Mouse (Mus musculus) ES-E14 (cell line): ENCODE results near the gene C1qb.

Source experiments
- CHD2 ChIP-seq: IDR thresholded peaks from 2 replicates; pipeline ENCODE4 v1.6.1; 2014; ENCODE audit warnings: mild to moderate bottlenecking, low read depth, low read length, inconsistent platforms
- HCFC1 ChIP-seq: IDR thresholded peaks from 2 replicates; pipeline ENCODE4 v1.6.1; 2012; ENCODE audit warnings: low read length, inconsistent platforms, borderline replicate concordance; ENCODE audit not compliant: insufficient read depth
- MAFK ChIP-seq: IDR thresholded peaks from 2 replicates; pipeline ENCODE4 v1.6.1; 2014; ENCODE audit warnings: mild to moderate bottlenecking, low read depth, low read length, inconsistent platforms; ENCODE audit not compliant: insufficient read depth
- ZC3H11A ChIP-seq: IDR thresholded peaks from 2 replicates; pipeline ENCODE4 v1.6.1; 2012; ENCODE audit warnings: low read depth, mild to moderate bottlenecking, inconsistent platforms, low read length, borderline replicate concordance
- ZNF384 ChIP-seq: IDR thresholded peaks from 2 replicates; pipeline ENCODE4 v1.6.1; 2012; ENCODE audit warnings: low read depth, low read length, inconsistent platforms

- no peak for TF ChIP-seq MAFK
- TF ChIP-seq HCFC1 = no peak
- TF ChIP-seq ZC3H11A = no peak
- no peak for TF ChIP-seq ZNF384
- no peak for TF ChIP-seq CHD2
Observed at GRCm38 (mm10) chr4:136838462-136838861, 47.5 kb downstream of the C1qb start.
